Comparison of ENCODE assay signal across 8 mouse cellular contexts in the genomic region with DNA sequence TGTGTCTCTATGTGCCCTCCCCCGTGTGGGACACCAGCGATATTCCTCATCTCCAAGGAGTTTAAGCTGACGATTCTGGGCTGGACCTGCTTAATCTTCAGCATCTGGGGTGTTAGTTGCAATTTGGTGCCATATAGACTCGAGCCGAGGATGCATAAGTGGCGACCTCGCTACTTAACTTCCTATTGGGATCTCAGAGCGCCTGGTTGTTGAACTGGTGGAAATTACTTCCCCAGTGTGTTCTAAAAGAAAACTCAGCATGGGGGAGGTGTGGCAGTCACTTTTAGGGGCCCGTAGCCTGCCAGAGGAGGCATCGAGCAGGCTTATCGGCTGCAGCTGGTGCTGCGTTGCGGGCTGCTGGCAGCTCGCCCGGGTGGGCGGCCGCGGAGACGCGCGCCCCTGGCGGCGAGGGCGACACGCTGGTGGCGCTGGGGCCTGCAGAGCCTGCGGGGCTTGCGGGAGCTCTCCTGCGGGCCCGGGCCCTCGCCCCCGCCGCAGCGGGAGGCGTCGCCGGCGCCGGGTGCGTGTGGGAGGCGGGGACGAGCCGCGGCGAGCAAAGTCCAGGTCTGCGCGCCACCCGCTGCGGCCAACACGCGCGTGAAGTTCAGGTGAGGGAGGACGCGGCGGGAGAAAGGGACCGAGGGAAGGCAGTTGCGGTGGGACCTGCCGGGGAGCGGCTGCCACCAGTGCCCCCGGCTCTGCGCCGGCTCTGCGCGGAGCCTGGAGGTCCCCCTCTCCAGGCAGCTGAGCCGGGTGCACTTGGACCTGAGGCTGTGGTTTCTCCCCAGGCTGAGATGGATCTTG. TPM values are rescaled to one million over a fixed set of nuclear protein-coding genes. Genes with fewer than 3 reads are reported as not detected.
DNase-seq lines count a peak whose midpoint lies in the region; ATAC-seq lines count a peak whose summit lies in the region.

A gene (plus strand): TSS at position 418 of the 804 bp plus-strand sequence.

- H3K4me3 ChIP-seq in intestine, embryonic 15.5 days (replicated peaks) = peak within 1 kb of the TSS; percentile 57

- DNase-seq in adrenal gland, adult 8-10 months = peak; percentile 17
- DNase-seq in embryo, embryonic 11.5 days (ENCODE audit: low read depth, low spot score) = peak; percentile 29
- peak; percentile 29 to 57 for DNase-seq in gastrocnemius, postnatal 36 days
- peak; percentile 62 to 68 for DNase-seq in left cerebral cortex, postnatal 14 days (ENCODE audit: low spot score in 2 of 2)
- peak; percentile 70 to 75 for DNase-seq in right cerebral cortex, postnatal 10 days (ENCODE audit: low spot score in 2 of 2)
- peak; percentile 32 to 62 for DNase-seq in urinary bladder, postnatal 4 days (ENCODE audit: low spot score in 2 of 2)

- H3K27me3 ChIP-seq in intestine, embryonic 15.5 days (replicated peaks) = no peaks in the 10 kb centered on the region; the same call in 1 of the 2 replicates

- WGBS in intestine, embryonic 15.5 days = under 1% methylated on average over 62 of the region's 65 CpGs

- H3K36me3 ChIP-seq in intestine, embryonic 15.5 days = no peaks in the 10 kb centered on the region

- peak within 1 kb of the TSS; percentile 50 for H3K9ac ChIP-seq in intestine, embryonic 15.5 days

- H3K4me1 ChIP-seq in intestine, embryonic 15.5 days (replicated peaks) = 0 out of 2 replicates have a peak, but pooled peaks cover 3% of the 10 kb centered on the region

- peak within 1 kb of the TSS; percentile 97 for H3K4me2 ChIP-seq in intestine, embryonic 15.5 days (replicated peaks)

- peak; percentile 94 for ATAC-seq in intestine, embryonic 15.5 days
- peak; percentile 66 for ATAC-seq in megakaryocyte progenitor cell, adult 5-6 weeks (replicated peaks; ENCODE audit: poor library complexity)

- no peaks in the 10 kb centered on the region for H3K9me3 ChIP-seq in intestine, embryonic 15.5 days

- H3K27ac ChIP-seq in intestine, embryonic 15.5 days = no peak within 1 kb of the TSS

- intact Hi-C loops in gastrocnemius, postnatal 36 days (cut with DNase I) = loop anchor here (1.0 kb wide), 2 partner anchors 22 to 26 kb away; no protein-coding TSS in a partner anchor
- intact Hi-C loops in left cerebral cortex, postnatal 14 days (cut with DNase I) = no loop called here

RNA-seq across cellular contexts. Expression of the gene that starts here (rescaled TPM):
- 10 to 100 TPM in 2 of 4 experiments, 1 to 10 TPM in 2; 4.4 to 13.1 (median 7.8) TPM for total RNA-seq in adrenal gland, adult 8-10 months (2022)
- total RNA-seq in gastrocnemius, postnatal 36 days (2021) = 10 to 100 TPM; 70.1 to 78.3 TPM
- 0.48 and 0.95 TPM in 2 replicates for polyA plus RNA-seq in intestine, embryonic 15.5 days (2015; fragmentation: Nextera tagmentation; extraction: Ambion mirVana)
- total RNA-seq in left cerebral cortex, postnatal 14 days (2021) = 1 to 10 TPM; 3.5 to 3.8 TPM
- 9.0 and 13.4 TPM in 2 replicates for total RNA-seq in megakaryocyte progenitor cell, adult 5-6 weeks (2015)
- total RNA-seq in megakaryocyte progenitor cell, adult 5-6 weeks (2017) = 17.4 and 34.4 TPM in 2 replicates

Comparison
In these comparisons a context has a peak if more than half of its experiments do, and no peak if none do; other contexts are left out.
1. Peak in ATAC-seq, H3K4me3 ChIP-seq, H3K9ac ChIP-seq and H3K4me2 ChIP-seq in intestine, embryonic 15.5 days; RNA of the gene not detected or under 1 TPM.
2. DNase-seq: peak in every context shown above with its lines; median percentile 72 in right cerebral cortex, postnatal 10 days; 65 in left cerebral cortex, postnatal 14 days; 47 in urinary bladder, postnatal 4 days; 43 in gastrocnemius, postnatal 36 days; 29 in embryo, embryonic 11.5 days; 17 in adrenal gland, adult 8-10 months.